Mouse (Mus musculus) lung, embryonic 16.5 days (tissue): ENCODE measurements at regions not wholly inside any gene's neighbourhood (a gene's known extent, or its start where the extent isn't known, plus 50 kb on each side); places are given as distances from the start of the nearest gene placed in this dataset.

Experiments
- ATAC-seq: fragments of 200-750 bp; cut with Nextera tagmentation; 2 replicates; pipeline ENCODE4 v1.8.0; 2017; ENCODE audit warnings: low read depth, mild to moderate bottlenecking, moderate library complexity
- H3K27ac ChIP-seq: fragments of 300-500 bp; sonication (generic); 2 replicates; pipeline ENCODE4 v1.5.1; 2014; ENCODE audit warnings: mild to moderate bottlenecking, control low read depth, low read length
- H3K27me3 ChIP-seq: fragments of 300-500 bp; sonication (generic); 2 replicates; pipeline ENCODE4 v1.6.1; 2014; ENCODE audit warnings: low read depth, low read length, mixed read lengths; ENCODE audit not compliant: control insufficient read depth, insufficient read depth
- H3K36me3 ChIP-seq: fragments of 300-500 bp; sonication (generic); 2 replicates; pipeline ENCODE4 v1.6.1; 2014; ENCODE audit warnings: low read length; ENCODE audit not compliant: control insufficient read depth, insufficient read depth
- H3K4me1 ChIP-seq: fragments of 300-500 bp; sonication (generic); replicated peaks from 2 replicates; pipeline ENCODE4 v1.6.1; 2014; ENCODE audit warnings: low read length, mixed read lengths; ENCODE audit not compliant: control insufficient read depth, insufficient read depth
- H3K4me2 ChIP-seq: fragments of 300-500 bp; sonication (generic); 2 replicates; pipeline ENCODE4 v1.6.1; 2014; ENCODE audit warnings: low read depth, low read length, control low read depth
- H3K4me3 ChIP-seq: fragments of 300-500 bp; sonication (generic); 2 replicates; pipeline ENCODE4 v1.5.1; 2014; ENCODE audit warnings: mild to moderate bottlenecking, low read length, control low read depth
- H3K9ac ChIP-seq: fragments of 300-500 bp; sonication (generic); 2 replicates; pipeline ENCODE4 v1.6.1; 2014; ENCODE audit warnings: low read length, control low read depth
- H3K9me3 ChIP-seq: fragments of 300-500 bp; sonication (generic); 2 replicates; pipeline ENCODE4 v1.6.1; 2016; ENCODE audit warnings: low read length; ENCODE audit not compliant: control insufficient read depth
- WGBS: fragments of 180-500 bp; shearing (Covaris S2); extraction: QIAGEN DNeasy Blood & Tissue Kit; methylation state at CpG from one replicate; pipeline ENCODE4 v1.1.7; 2014; 5-methylcytosine and 5-hydroxymethylcytosine counted together

DNA sequence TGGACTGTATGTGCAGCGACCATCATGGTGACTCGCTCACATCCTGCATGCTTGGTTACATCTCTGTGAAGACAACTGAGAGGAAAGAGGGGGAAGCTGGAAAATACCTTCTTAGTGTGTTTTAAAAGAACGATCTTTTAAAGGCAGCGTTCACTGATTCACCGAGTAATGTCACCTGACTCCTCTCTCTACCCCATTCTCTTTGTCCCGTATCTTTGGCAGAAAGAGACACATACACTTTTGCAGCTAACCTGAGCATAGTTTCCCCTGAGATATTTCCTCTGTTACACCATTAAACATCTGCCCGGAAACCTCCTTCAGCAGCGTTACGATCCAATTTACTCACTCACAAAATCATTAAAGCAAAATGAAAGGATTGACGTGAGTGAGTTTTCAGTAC is 731.8 kb downstream of the Robo2 start:
- Histone ChIP-seq H3K27me3 (no peaks in the 10 kb centered on the region), H3K4me2 (no peak overlapping the region), H3K36me3 (no peaks in the 10 kb centered on the region), H3K27ac (no peak overlapping the region), H3K4me1 (no peaks in the 10 kb centered on the region), H3K9ac (no peak overlapping the region), H3K9me3 (no peaks in the 10 kb centered on the region), H3K4me3 (no peak overlapping the region)
- no peak for ATAC-seq
- WGBS: 86% methylated on average over 10 of the region's 10 CpGs

DNA sequence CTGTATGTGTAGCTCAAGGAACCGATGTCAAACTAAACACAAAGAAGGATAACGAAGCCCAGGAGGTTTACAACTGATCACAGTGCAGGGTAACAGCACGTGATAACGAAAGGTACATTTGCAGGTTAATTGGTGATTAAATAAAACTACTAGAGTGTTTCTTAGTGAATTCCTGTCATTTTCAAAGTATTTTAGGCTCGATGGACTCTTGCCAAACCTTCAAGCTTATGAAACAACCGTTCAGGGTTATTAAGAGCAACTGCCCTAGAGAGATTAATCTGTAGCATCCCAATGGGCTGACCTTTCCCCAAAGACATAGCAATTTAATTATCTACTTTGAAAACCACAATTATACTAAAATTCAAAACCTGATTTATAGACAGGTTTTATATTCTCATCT is 741.1 kb downstream of the Robo2 start:
- Histone ChIP-seq H3K27ac (no peak overlapping the region), H3K4me3 (no peak overlapping the region), H3K9me3 (no peaks in the 10 kb centered on the region), H3K4me1 (no peaks in the 10 kb centered on the region), H3K4me2 (no peak overlapping the region), H3K36me3 (no peaks in the 10 kb centered on the region), H3K27me3 (no peaks in the 10 kb centered on the region), H3K9ac (no peak overlapping the region)
- ATAC-seq: no peak
- WGBS: 66% methylated on average over 6 of the region's 6 CpGs

DNA sequence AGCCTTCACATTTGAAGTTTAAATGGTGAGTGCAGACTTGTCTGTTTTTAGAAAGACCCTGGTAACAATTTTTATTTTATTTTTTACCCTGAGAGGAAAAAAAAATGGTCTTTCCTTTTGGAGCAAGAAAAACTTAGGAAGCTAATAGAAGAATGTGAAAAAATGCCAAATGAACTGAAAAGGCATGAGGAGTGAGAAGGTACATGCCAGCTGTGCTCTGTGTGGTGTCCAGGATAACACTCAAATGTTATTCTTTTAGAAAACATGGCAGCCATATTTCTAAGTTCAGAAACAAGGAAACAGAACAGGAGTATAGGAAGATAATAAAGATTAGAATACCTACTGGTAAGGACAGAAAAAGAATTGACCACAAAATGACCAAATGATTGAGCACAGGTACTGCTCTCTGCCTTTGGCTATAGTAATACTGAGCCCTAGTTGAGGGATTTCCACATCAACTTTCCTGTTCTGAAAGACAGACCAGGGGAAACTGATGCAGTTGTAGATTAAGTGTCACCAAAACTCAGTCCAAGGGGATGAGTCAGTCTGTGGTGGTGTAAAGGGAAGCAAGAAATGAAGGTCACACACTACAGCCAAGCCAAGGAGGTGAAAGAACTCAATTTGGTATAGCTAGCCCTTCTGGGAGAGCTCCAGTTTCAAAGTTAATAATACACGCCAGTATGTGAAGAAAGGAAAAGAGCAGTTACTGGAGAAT is 758.5 kb downstream of the Robo2 start:
- no peak overlapping the region for H3K9ac ChIP-seq
- H3K27me3 ChIP-seq: no peaks in the 10 kb centered on the region
- H3K36me3 ChIP-seq: no peaks in the 10 kb centered on the region
- H3K4me2 ChIP-seq: no peak overlapping the region
- no peaks in the 10 kb centered on the region for H3K4me1 ChIP-seq
- no peaks in the 10 kb centered on the region for H3K9me3 ChIP-seq
- no peak overlapping the region for H3K4me3 ChIP-seq
- peak; percentile 56; the same call in 1 of the 2 replicates for ATAC-seq
- H3K27ac ChIP-seq: no peak overlapping the region
- WGBS: 79% methylated on average over 1 of the region's 1 CpGs

DNA sequence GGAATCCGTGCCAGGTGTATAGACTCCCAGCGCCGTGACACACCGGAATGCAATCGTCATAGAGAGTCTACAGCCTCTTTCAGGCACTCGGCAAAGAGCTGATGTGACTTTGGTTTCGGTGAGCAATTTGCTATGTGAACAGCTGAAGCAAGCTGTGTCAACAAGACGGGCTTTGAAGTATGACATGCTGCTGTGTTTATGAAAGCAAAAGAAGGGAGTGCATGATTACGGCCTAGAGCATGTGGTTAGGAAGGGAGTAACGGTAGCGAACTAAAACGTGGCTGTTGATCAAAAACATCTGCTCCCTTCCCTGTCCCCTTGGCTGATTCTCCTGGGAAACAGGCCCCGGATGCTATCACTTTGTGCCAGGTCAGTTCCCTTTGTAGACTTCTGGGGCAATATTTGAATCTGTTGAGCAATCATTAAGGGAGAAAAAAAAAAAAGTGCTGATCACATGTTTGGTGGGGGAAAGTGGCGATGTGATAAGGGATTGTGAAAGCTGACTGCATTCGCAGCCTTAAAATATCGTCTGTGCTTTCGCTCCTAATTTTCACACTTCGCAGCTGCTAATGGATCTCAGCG is 764.3 kb downstream of the Robo2 start:
- 24% methylated on average over 19 of the region's 19 CpGs for WGBS

DNA sequence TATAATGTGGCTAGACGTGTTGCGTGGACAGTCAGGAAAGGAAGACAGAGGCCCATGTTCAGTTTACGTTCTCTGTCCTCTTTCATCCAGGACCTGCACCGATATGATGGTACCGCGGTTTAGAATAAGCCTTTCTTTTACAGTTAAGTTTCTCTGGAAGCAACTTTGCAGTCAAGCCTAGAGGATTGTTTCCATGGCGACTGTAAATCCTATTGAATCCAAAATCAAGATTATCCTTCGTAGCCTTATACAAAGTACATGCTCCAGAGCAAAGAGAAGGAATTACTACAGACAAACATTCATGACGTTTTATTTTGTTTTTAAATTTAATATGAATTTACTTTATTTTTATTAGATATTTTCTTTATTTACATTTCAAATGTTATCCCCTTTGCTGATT is 798.6 kb downstream of the Robo2 start:
- no peaks in the 10 kb centered on the region for H3K9me3 ChIP-seq
- H3K9ac ChIP-seq: no peak overlapping the region
- H3K4me1 ChIP-seq: no peaks in the 10 kb centered on the region
- H3K27ac ChIP-seq: no peak overlapping the region
- H3K36me3 ChIP-seq: no peaks in the 10 kb centered on the region
- no peak overlapping the region for H3K4me2 ChIP-seq
- ATAC-seq: no peak
- H3K4me3 ChIP-seq: no peak overlapping the region
- H3K27me3 ChIP-seq: no peaks in the 10 kb centered on the region
- 91% methylated on average over 9 of the region's 9 CpGs for WGBS

More for the DNA sequence above, 764.3 kb downstream of the Robo2 start:
- peak overlapping the region; percentile 46 for H3K4me2 ChIP-seq
- peak overlapping the region; percentile 73 for H3K27ac ChIP-seq
- H3K4me3 ChIP-seq: peak overlapping the region; percentile 31
- no peaks in the 10 kb centered on the region for H3K9me3 ChIP-seq
- no peaks in the 10 kb centered on the region for H3K27me3 ChIP-seq
- H3K36me3 ChIP-seq: no peaks in the 10 kb centered on the region
- H3K9ac ChIP-seq: peak overlapping the region; percentile 47
- peak; percentile 98 for ATAC-seq
- peaks cover 5% of the 10 kb centered on the region; the same call in 1 of the 2 replicates for H3K4me1 ChIP-seq

DNA sequence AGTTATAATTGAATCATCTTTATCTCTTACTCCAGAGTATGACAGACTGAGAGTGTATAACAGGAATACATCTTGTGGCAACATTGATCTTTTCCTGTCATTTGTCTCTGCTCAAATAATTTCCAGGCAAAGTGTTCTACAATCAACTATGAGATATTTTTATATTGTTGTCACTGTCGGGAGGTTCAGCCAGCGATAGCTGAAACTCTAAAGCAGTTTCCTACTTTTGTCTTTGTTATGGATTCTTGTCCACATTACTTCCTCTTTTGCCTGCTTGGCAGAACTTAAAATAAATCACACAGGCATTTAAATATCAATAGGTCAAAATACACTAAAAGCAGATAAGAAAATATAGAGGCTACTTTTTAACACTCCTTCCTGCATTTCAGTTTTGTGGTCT is 820.2 kb downstream of the Robo2 start:
- H3K9me3 ChIP-seq: no peaks in the 10 kb centered on the region
- no peak overlapping the region for H3K4me3 ChIP-seq
- H3K4me1 ChIP-seq: no peaks in the 10 kb centered on the region
- no peak overlapping the region for H3K9ac ChIP-seq
- no peaks in the 10 kb centered on the region for H3K27me3 ChIP-seq
- no peak; the same call in 1 of the 2 replicates for ATAC-seq
- H3K36me3 ChIP-seq: no peaks in the 10 kb centered on the region
- no peak overlapping the region for H3K4me2 ChIP-seq
- no peak overlapping the region for H3K27ac ChIP-seq
- 29% methylated on average over 2 of the region's 2 CpGs for WGBS

DNA sequence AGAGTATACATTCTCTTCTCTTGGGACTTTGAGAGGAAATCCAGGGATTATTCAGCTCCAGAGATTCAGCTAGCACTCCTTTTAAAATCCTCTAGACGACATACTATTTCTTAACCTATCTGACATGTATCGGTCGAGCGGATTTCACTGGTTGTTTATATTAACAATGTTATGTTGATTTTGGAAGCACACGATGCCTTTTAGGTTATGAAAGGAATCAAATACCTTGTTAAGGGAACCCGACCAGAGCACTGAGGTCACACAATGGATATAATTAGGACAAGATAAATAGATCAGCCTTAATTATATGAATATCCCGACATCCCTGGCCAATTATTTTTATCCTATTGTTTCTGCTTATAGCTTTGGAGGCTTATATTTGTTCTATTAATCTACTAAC is 850.4 kb downstream of the Robo2 start:
- Histone ChIP-seq H3K27ac (no peak overlapping the region), H3K4me2 (no peak overlapping the region), H3K4me3 (no peak overlapping the region), H3K4me1 (no peaks in the 10 kb centered on the region), H3K9me3 (no peaks in the 10 kb centered on the region), H3K36me3 (no peaks in the 10 kb centered on the region), H3K27me3 (no peaks in the 10 kb centered on the region), H3K9ac (no peak overlapping the region)
- ATAC-seq: no peak
- 55% methylated on average over 7 of the region's 7 CpGs for WGBS

DNA sequence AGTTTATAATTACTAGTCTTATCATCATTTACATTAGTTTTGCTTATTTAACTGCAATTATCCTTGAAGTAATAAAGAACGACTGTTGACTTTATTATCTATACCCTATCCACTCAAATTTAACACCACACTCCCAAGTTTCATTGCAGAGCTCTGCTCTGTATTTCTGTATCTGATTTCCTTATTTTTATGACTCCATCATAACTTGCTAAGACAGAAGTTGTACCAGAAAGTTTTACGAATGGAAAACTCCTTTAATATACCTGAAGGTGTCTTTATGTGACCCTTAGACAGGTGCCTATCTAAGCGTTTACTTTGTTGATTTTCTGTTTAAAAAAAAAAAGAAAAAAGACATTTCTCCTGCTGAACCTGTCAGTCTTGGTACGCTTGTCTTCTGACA is 854.7 kb downstream of the Robo2 start:
- H3K27ac ChIP-seq: no peak overlapping the region
- H3K9ac ChIP-seq: no peak overlapping the region
- 70% methylated on average over 4 of the region's 4 CpGs for WGBS
- H3K9me3 ChIP-seq: no peaks in the 10 kb centered on the region
- H3K4me1 ChIP-seq: no peaks in the 10 kb centered on the region
- no peaks in the 10 kb centered on the region for H3K27me3 ChIP-seq
- H3K4me3 ChIP-seq: no peak overlapping the region
- H3K4me2 ChIP-seq: no peak overlapping the region
- ATAC-seq: no peak
- no peaks in the 10 kb centered on the region for H3K36me3 ChIP-seq

DNA sequence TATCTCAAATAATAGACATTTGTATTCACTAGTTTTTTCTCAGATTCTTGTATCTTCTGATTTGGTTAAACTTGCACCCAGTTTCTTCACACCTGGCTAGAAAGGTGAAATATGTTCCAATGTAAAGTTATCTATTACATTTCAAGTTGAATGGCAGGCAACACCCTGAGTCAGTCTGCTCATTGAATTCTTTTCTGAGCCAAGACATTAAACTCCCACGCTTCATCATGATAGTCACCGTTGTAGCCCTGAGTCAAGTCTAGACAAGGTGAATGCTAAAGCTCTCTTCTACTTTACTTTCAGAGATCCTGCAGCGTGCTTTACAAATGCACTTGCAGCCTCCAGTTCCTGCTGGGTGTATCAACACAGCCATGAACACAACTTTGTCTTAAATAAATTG is 868.0 kb downstream of the Robo2 start:
- WGBS: 79% methylated on average over 3 of the region's 3 CpGs
- no peak overlapping the region for H3K27ac ChIP-seq
- no peaks in the 10 kb centered on the region for H3K9me3 ChIP-seq
- ATAC-seq: no peak
- H3K27me3 ChIP-seq: no peaks in the 10 kb centered on the region
- H3K9ac ChIP-seq: no peak overlapping the region
- no peaks in the 10 kb centered on the region for H3K36me3 ChIP-seq
- H3K4me1 ChIP-seq: no peaks in the 10 kb centered on the region
- no peak overlapping the region for H3K4me3 ChIP-seq
- no peak overlapping the region for H3K4me2 ChIP-seq
